8 mouse cellular contexts compared by ENCODE assay signal in genomic region chr10:110707390-110708113, GRCm38 (mm10). TPM values are rescaled to one million over a fixed set of nuclear protein-coding genes. Genes with fewer than 3 reads are reported as not detected.
DNase-seq lines count a peak whose midpoint lies in the region; ATAC-seq and TF ChIP-seq lines count a peak whose summit lies in the region.

No protein-coding gene starts in this region.

- in situ Hi-C loops in Patski (cut with MboI; ENCODE audit: low pct_unique_long_range_greater_than_20kb) = no loop called here

- no peak overlapping the region for H3K4me2 ChIP-seq in heart, postnatal 0 days (ENCODE audit: low read depth, low read length)
- peak overlapping the region; percentile 5; the same call in 1 of the 2 replicates for H3K4me2 ChIP-seq in liver, embryonic 15.5 days

- WGBS in heart, postnatal 0 days = 49% methylated on average over 16 of the region's 16 CpGs
- 46% methylated on average over 16 of the region's 16 CpGs for WGBS in liver, embryonic 15.5 days (ENCODE audit: insufficient replicate concordance)

- no peaks in the 10 kb centered on the region for H3K9me3 ChIP-seq in heart, postnatal 0 days (replicated peaks; ENCODE audit: control insufficient read depth, low read length)
- H3K9me3 ChIP-seq in liver, embryonic 15.5 days (replicated peaks) = no peaks in the 10 kb centered on the region

- no peaks in the 10 kb centered on the region for H3K27me3 ChIP-seq in heart, postnatal 0 days (ENCODE audit: control insufficient read depth, insufficient read depth, low read length)
- peaks cover 15% of the 10 kb centered on the region for H3K27me3 ChIP-seq in Patski
- H3K27me3 ChIP-seq in liver, embryonic 15.5 days = no peaks in the 10 kb centered on the region

- DNase-seq in heart, postnatal 0 days (ENCODE audit: low spot score) = no peak
- DNase-seq in heart, postnatal 10 days = no peak
- no peak for DNase-seq in Patski (ENCODE audit: low read depth, low spot score)
- peak; percentile 43 for DNase-seq in kidney, adult 18-20 months
- no peak for DNase-seq in adrenal gland, adult (ENCODE audit: inconsistent age in 2 of 2, low spot score in 1 of 2)
- no peak for DNase-seq in heart, adult 8-10 months (ENCODE audit: low spot score)
- no peak for DNase-seq in gastrocnemius, postnatal 25 days

- peak; percentile 30; the same call in 1 of the 2 replicates for TF ChIP-seq CTCF in heart, postnatal 0 days (IDR thresholded peaks at IDR 0.05; ENCODE audit: low read depth)
- TF ChIP-seq CTCF in Patski (IDR thresholded peaks at IDR 0.05) = peak; percentile 52

- CTCF ChIA-PET in Patski (lab: Charles Lee) = no interaction called here

- POLR2A ChIA-PET in Patski (lab: Charles Lee) = no interaction called here

- no peak for ATAC-seq in heart, postnatal 0 days (ENCODE audit: insufficient read depth, low read depth)
- no peak for ATAC-seq in Patski
- peak; percentile 81 for ATAC-seq in liver, embryonic 15.5 days (ENCODE audit: insufficient read depth)

- no peaks in the 10 kb centered on the region for H3K36me3 ChIP-seq in heart, postnatal 0 days (replicated peaks; ENCODE audit: control insufficient read depth, insufficient read depth, low read length)
- no peaks in the 10 kb centered on the region for H3K36me3 ChIP-seq in liver, embryonic 15.5 days (replicated peaks)

- intact Hi-C loops in heart, postnatal 10 days (cut with DNase I) = no loop called here

- no peak overlapping the region for H3K4me3 ChIP-seq in heart, postnatal 0 days (ENCODE audit: low read depth, low read length)
- H3K4me3 ChIP-seq in liver, embryonic 15.5 days (replicated peaks) = no peak overlapping the region

- H3K27ac ChIP-seq in heart, postnatal 0 days (ENCODE audit: low read depth) = no peak overlapping the region
- peak overlapping the region; percentile 45; the same call in 1 of the 2 replicates for H3K27ac ChIP-seq in liver, embryonic 15.5 days (replicated peaks)

- H3K4me1 ChIP-seq in heart, postnatal 0 days (ENCODE audit: control insufficient read depth, insufficient read depth) = no peaks in the 10 kb centered on the region
- no peaks in the 10 kb centered on the region for H3K4me1 ChIP-seq in liver, embryonic 15.5 days (replicated peaks)

- H3K9ac ChIP-seq in heart, postnatal 0 days (replicated peaks; ENCODE audit: low read depth, low read length) = no peak overlapping the region
- no peak overlapping the region for H3K9ac ChIP-seq in liver, embryonic 15.5 days

- TF ChIP-seq EP300 in heart, postnatal 0 days (IDR thresholded peaks at IDR 0.05; ENCODE audit: low read depth) = no peak

RNA-seq across cellular contexts. Expression of gene E2f7, which starts 37.7 kb away (rescaled TPM):
- total RNA-seq in heart, postnatal 0 days (2014; rRNA removed; ENCODE audit: low replicate concordance) = 6.1 and 17.1 TPM in 2 replicates
- polyA plus RNA-seq in heart, postnatal 0 days (2015; fragmentation: Nextera tagmentation; extraction: Ambion mirVana) = 3.7 and 4.7 TPM in 2 replicates
- 1 to 10 TPM; 6.8 to 7.0 TPM for total RNA-seq in heart, postnatal 10 days (2021)
- polyA plus RNA-seq in Patski (2021) = 3.1 TPM
- 8.3 and 9.4 TPM in 2 replicates for polyA plus RNA-seq in liver, embryonic 15.5 days (2015; fragmentation: Nextera tagmentation; extraction: Ambion mirVana)
- 1 to 10 TPM in 2 of 4 experiments, under 1 TPM in 2; 0.56 to 1.5 (median 1.1) TPM for total RNA-seq in heart, adult 8-10 months (2022)
- 1 to 10 TPM in 1 of 2 experiments, under 1 TPM in 1; 0.56 to 1.2 TPM for total RNA-seq in gastrocnemius, postnatal 25 days (2021)
